Mouse (Mus musculus) liver, embryonic 11.5 days (tissue): Measurements from ENCODE around the gene Dio1. TPM values are rescaled to one million over a fixed set of nuclear protein-coding genes. Genes with fewer than 3 reads are reported as not detected.

Experiments used
- ATAC-seq: fragments of 200-750 bp; cut with Nextera tagmentation; replicated peaks from 2 replicates; pipeline ENCODE4 v1.8.0; 2017; ENCODE audit warnings: moderate number of reproducible peaks, mild to moderate bottlenecking, moderate TSS enrichment, moderate library complexity; ENCODE audit not compliant: low FRiP score
- DNase-seq: peaks from one replicate; pipeline ENCODE4 v3.0.0-alpha.2; 2017; ENCODE audit warnings: low spot score
- H3K27ac ChIP-seq: fragments of 300-500 bp; sonication (generic); 2 replicates; pipeline ENCODE4 v1.5.1; 2014; ENCODE audit warnings: mild to moderate bottlenecking, low read depth, low read length, control low read depth
- H3K27me3 ChIP-seq: fragments of 300-500 bp; sonication (generic); replicated peaks from 2 replicates; pipeline ENCODE4 v1.6.1; 2014; ENCODE audit warnings: low read length, mixed read lengths; ENCODE audit not compliant: control insufficient read depth, insufficient read depth
- H3K36me3 ChIP-seq: fragments of 300-500 bp; sonication (generic); 2 replicates; pipeline ENCODE4 v1.6.1; 2014; ENCODE audit warnings: mild to moderate bottlenecking, low read length, moderate library complexity, mixed read lengths; ENCODE audit not compliant: control insufficient read depth, insufficient read depth
- H3K4me1 ChIP-seq: fragments of 300-500 bp; sonication (generic); replicated peaks from 2 replicates; pipeline ENCODE4 v1.6.1; 2014; ENCODE audit warnings: low read length, mixed read lengths; ENCODE audit not compliant: control insufficient read depth, insufficient read depth
- H3K4me2 ChIP-seq: fragments of 300-500 bp; sonication (generic); 2 replicates; pipeline ENCODE4 v1.6.1; 2014; ENCODE audit warnings: mild to moderate bottlenecking, control low read depth, moderate library complexity
- H3K4me3 ChIP-seq: fragments of 300-500 bp; sonication (generic); 2 replicates; pipeline ENCODE4 v1.5.1; 2014; ENCODE audit warnings: low read depth, low read length, control low read depth
- H3K9ac ChIP-seq: fragments of 300-500 bp; sonication (generic); 2 replicates; pipeline ENCODE4 v1.6.1; 2014; ENCODE audit warnings: low read depth, low read length, control low read depth
- H3K9me3 ChIP-seq: fragments of 300-500 bp; sonication (generic); 2 replicates; pipeline ENCODE4 v1.6.1; 2016; ENCODE audit warnings: low read length, inconsistent platforms, mixed read lengths; ENCODE audit not compliant: control insufficient read depth
- WGBS: fragments of 180-500 bp; shearing (Covaris S2); extraction: QIAGEN DNeasy Blood & Tissue Kit; methylation state at CpG from one replicate; pipeline ENCODE4 v1.1.7; 2014; 5-methylcytosine and 5-hydroxymethylcytosine counted together
- polyA plus RNA-seq: library from polyadenylated mRNA; unstranded; fragments of >200 nt; fragmentation: Nextera tagmentation; extraction: Ambion mirVana; gene quantifications from 2 replicates; pipeline ENCODE4 v1.2.1, GENCODE M21; 2014

Dio1 gene
- 0.12 TPM in 1 of 2 replicates, not detected in the other for polyA plus RNA-seq

- 43% methylated on average over 6 of the region's 6 CpGs for WGBS
- no peak within 1 kb of the TSS for H3K4me3 ChIP-seq
- DNase-seq (no peak), ATAC-seq (no peak)
- H3K27ac ChIP-seq, result no peak within 1 kb of the TSS
- H3K4me1 ChIP-seq, result peaks cover 4% of the 10 kb centered on the region
- H3K27me3 ChIP-seq, result no peaks in the 10 kb centered on the region; the same call in 1 of the 2 replicates
- no peaks in the 10 kb centered on the region for H3K9me3 ChIP-seq
- no peak within 1 kb of the TSS for H3K9ac ChIP-seq
- H3K4me2 ChIP-seq, result no peak within 1 kb of the TSS
- H3K36me3 ChIP-seq, result no peaks in the 10 kb centered on the region
Observed at GRCm38 (mm10) chr4:107306966-107307365, at the start of gene Dio1. TSS of gene Dio1 (minus strand) at chr4:107307169.

GRCm38 (mm10) chr4:107354543-107354942 is 47.6 kb upstream of the Dio1 start:
- Histone ChIP-seq H3K9ac (no peak overlapping the region), H3K27me3 (no peaks in the 10 kb centered on the region), H3K9me3 (no peaks in the 10 kb centered on the region), H3K4me3 (no peak overlapping the region), H3K4me1 (peaks cover 4% of the 10 kb centered on the region), H3K4me2 (no peak overlapping the region), H3K36me3 (no peaks in the 10 kb centered on the region), H3K27ac (no peak overlapping the region)
- DNase-seq (no peak), ATAC-seq (no peak)
- WGBS, result 45% methylated on average over 4 of the region's 4 CpGs

DNA sequence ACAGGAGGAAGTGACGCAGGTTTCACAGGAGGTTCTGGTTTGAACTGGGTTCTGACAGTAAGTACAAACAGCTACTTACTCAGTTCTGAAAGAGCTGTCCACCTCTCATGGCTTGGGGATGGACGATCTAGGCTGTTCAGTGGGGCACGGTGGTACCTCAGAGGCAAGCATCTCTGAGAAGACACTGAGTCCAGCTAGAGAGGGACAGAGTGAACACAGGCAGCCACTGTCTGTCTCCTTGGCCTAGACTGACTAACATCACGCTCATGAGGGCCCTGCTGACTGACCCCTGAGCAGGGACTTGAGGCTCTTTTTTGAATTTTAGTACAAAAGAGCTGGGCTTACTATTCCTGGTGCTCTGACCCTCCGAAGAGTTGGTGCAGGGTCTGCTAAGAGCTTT is 47.2 kb upstream of the Dio1 start:
- ATAC-seq (no peak), DNase-seq (no peak)
- H3K27ac ChIP-seq, result no peak overlapping the region
- H3K27me3 ChIP-seq, result no peaks in the 10 kb centered on the region
- peaks cover 4% of the 10 kb centered on the region for H3K4me1 ChIP-seq
- H3K9me3 ChIP-seq, result no peaks in the 10 kb centered on the region
- no peak overlapping the region for H3K9ac ChIP-seq
- no peak overlapping the region for H3K4me3 ChIP-seq
- WGBS, result 75% methylated on average over 5 of the region's 5 CpGs
- no peaks in the 10 kb centered on the region for H3K36me3 ChIP-seq
- no peak overlapping the region for H3K4me2 ChIP-seq

DNA sequence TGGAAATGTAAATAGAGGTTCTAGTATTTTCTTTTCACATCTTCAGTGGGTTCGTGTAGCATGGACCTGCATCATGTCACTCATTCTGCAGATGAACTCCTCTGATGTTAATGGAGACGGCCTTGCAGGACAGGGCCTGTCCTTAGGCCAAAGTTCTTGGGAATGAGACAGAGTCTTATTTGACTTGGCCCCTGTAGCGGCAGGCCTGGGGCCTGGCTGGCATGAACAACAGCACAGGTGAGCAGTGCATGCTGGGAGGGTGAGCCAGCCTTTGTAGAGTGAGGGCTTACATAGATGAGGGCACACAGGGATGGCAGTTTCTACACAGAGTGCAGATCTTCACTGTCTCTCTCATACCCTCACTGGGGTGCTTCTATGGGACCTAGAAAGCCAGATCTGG is 46.6 kb upstream of the Dio1 start:
- ATAC-seq (no peak), DNase-seq (no peak)
- WGBS, result 87% methylated on average over 3 of the region's 3 CpGs

GRCm38 (mm10) chr4:107351368-107351767 is 44.4 kb upstream of the Dio1 start:
- H3K4me2 ChIP-seq, result no peak overlapping the region
- ATAC-seq, result no peak
- no peak overlapping the region for H3K9ac ChIP-seq
- DNase-seq, result no peak
- no peak overlapping the region for H3K4me3 ChIP-seq
- H3K9me3 ChIP-seq, result no peaks in the 10 kb centered on the region
- no peak overlapping the region for H3K27ac ChIP-seq
- no peaks in the 10 kb centered on the region for H3K36me3 ChIP-seq
- H3K4me1 ChIP-seq, result peaks cover 6% of the 10 kb centered on the region
- no peaks in the 10 kb centered on the region for H3K27me3 ChIP-seq

More for the DNA sequence above, 46.6 kb upstream of the Dio1 start:
- peaks cover 6% of the 10 kb centered on the region for H3K4me1 ChIP-seq
- no peaks in the 10 kb centered on the region for H3K36me3 ChIP-seq
- H3K27ac ChIP-seq, result no peak overlapping the region
- H3K4me3 ChIP-seq, result no peak overlapping the region
- H3K4me2 ChIP-seq, result no peak overlapping the region
- no peak overlapping the region for H3K9ac ChIP-seq
- H3K9me3 ChIP-seq, result no peaks in the 10 kb centered on the region
- H3K27me3 ChIP-seq, result no peaks in the 10 kb centered on the region

DNA sequence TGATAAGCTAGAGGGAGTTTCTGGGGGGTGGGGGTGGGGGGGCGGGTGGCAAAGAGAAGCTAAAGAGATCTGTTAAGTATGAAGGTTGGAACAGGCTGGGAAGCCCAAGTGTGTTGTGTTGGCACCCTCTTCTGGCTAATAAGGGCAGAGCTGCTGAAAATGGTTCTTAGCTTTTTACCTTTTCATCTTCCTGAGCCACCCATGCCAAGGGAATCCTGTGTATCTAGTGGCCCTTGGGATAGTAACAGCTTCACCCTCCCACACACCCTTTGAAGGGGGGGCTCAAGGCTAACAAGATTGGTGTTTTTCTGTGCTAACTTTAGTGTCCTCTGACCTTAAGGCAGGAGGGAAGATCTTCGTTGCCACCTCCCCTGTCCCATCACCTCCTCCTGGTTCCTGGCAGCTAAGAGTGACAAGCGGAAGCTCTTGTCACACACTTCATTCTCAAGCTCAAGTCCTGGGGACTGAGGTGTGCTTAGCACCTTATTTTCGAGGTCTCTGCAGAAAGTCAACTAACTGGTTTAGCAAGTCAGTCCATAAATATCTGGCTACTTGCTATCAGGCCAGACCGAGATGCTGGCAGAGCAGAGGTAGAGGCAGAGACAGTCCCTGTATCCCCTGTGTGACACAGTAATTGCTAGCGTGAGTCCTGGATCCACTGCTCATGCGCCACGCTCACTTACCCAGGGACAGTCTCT is 42.5 kb upstream of the Dio1 start:
- Histone ChIP-seq H3K4me1 (peaks cover 5% of the 10 kb centered on the region), H3K4me2 (no peak overlapping the region), H3K9ac (no peak overlapping the region), H3K9me3 (no peaks in the 10 kb centered on the region), H3K27me3 (no peaks in the 10 kb centered on the region), H3K36me3 (no peaks in the 10 kb centered on the region), H3K27ac (no peak overlapping the region), H3K4me3 (no peak overlapping the region)
- no peak for DNase-seq
- ATAC-seq, result 0 out of 2 replicates have a peak, but pooled peaks have one; percentile 18
- WGBS, result 67% methylated on average over 8 of the region's 8 CpGs

DNA sequence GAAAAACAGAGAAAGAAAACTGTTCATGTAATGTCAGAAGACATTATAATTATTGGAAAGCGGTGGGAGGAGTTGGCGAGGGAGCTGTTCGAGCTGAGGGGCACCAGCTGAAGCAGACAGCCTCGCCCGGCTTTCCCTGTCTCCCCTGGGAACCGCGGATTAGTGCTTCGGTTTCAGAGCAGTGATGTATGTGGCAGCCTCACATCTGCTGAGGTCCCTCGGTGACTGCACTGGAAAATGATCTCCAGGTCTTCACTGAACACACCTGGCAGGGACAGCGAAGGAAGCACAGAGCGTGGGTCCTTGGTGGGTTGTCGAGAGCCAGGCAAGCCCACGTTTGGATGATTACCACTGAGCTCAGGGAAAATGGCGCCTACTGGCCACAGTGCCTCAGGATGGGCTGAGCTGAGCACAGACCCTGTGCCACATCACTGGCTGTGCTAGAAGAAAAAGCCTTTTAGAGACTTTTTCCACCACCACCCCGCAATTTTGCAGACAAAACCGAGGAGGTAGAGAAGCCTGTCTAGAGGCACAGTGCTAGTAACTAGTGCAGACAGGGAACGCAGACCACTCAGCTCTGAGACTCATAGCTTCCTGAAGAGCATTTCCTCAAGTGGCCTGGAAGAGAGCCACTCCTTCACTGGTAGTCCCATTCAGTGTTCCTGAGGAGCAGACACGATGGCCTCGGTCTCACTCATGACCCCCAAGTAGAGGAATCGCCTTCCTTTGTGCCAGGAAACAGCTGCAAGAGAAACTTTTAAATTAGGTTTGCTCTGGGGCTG is 41.8 kb upstream of the Dio1 start:
- 74% methylated on average over 20 of the region's 20 CpGs for WGBS
- H3K36me3 ChIP-seq, result no peaks in the 10 kb centered on the region
- H3K27me3 ChIP-seq, result no peaks in the 10 kb centered on the region
- no peak overlapping the region for H3K4me3 ChIP-seq
- no peak for DNase-seq
- no peak overlapping the region for H3K27ac ChIP-seq
- 0 out of 2 replicates have a peak overlapping the region, but pooled peaks have one; percentile 22 for H3K9ac ChIP-seq
- peaks cover 2% of the 10 kb centered on the region; the same call in 1 of the 2 replicates for H3K4me1 ChIP-seq
- H3K9me3 ChIP-seq, result no peaks in the 10 kb centered on the region
- no peak overlapping the region for H3K4me2 ChIP-seq
- ATAC-seq, result 0 out of 2 replicates have a peak, but pooled peaks have one; percentile 29

GRCm38 (mm10) chr4:107347221-107347620 is 40.3 kb upstream of the Dio1 start:
- no peak for DNase-seq
- no peak overlapping the region for H3K4me3 ChIP-seq
- WGBS, result 71% methylated on average over 6 of the region's 6 CpGs
- H3K27me3 ChIP-seq, result no peaks in the 10 kb centered on the region
- H3K27ac ChIP-seq, result no peak overlapping the region
- ATAC-seq, result no peak
- H3K9ac ChIP-seq, result no peak overlapping the region
- H3K4me2 ChIP-seq, result no peak overlapping the region
- peaks cover 2% of the 10 kb centered on the region; the same call in 1 of the 2 replicates for H3K4me1 ChIP-seq
- no peaks in the 10 kb centered on the region for H3K9me3 ChIP-seq
- H3K36me3 ChIP-seq, result no peaks in the 10 kb centered on the region
